ENCODE assay signal across 12 mouse cellular contexts in the genomic region with DNA sequence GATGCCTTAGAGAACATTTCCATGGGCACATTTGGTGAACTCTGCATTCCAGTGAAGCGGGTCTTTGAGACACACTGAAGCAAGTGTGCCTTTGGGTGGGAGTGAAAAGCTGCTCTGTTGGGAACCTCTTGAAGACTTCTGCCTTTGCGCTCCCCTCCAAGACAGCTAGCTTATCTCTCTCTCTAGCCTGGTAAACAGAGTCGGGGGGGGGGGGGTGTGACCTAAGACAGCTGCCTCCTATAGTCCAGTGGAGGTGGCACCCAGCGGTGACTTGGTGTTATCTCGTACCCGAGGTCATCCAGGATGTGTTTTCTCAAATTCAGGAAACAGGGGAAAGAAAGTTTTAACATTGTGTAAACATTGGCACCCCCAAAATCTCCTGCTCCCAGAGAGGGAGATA.
"Had no signal": no experiment of that assay in that cellular context is flagged by ENCODE, and none has a peak within 500 bp of the region (broad histone marks: within the 10 kb centered on the region; RNA-seq: fewer than 3 reads in every experiment).

No protein-coding gene starts in this region.

- H3K27ac ChIP-seq: limb, embryonic 12.5 days; midbrain, embryonic 15.5 days; neural tube, embryonic 13.5 days; stomach, embryonic 15.5 days had no signal

- H3K4me3 ChIP-seq: limb, embryonic 12.5 days; midbrain, embryonic 15.5 days; neural tube, embryonic 13.5 days; stomach, embryonic 15.5 days had no signal

- H3K4me2 ChIP-seq: limb, embryonic 12.5 days; lung, embryonic 14.5 days; midbrain, embryonic 15.5 days; neural tube, embryonic 13.5 days; stomach, embryonic 15.5 days had no signal

- H3K4me1 ChIP-seq: stomach, embryonic 15.5 days had no signal

- ATAC-seq: intestine, postnatal 0 days; midbrain, embryonic 15.5 days had no signal

- DNase-seq: kidney, adult 9 months; kidney, postnatal 10 days; lung, embryonic 14.5 days; lung, postnatal 10 days; lung, postnatal 4 days; right cerebral cortex, postnatal 14 days; thymus, postnatal 36 days had no signal

- H3K36me3 ChIP-seq: limb, embryonic 12.5 days; midbrain, embryonic 15.5 days; neural tube, embryonic 13.5 days; stomach, embryonic 15.5 days had no signal

- H3K9me3 ChIP-seq: limb, embryonic 12.5 days; midbrain, embryonic 15.5 days; neural tube, embryonic 13.5 days; stomach, embryonic 15.5 days had no signal

- H3K27me3 ChIP-seq: stomach, embryonic 15.5 days had no signal

- H3K9ac ChIP-seq: limb, embryonic 12.5 days; lung, embryonic 14.5 days; midbrain, embryonic 15.5 days; neural tube, embryonic 13.5 days; stomach, embryonic 15.5 days had no signal
